Mouse (Mus musculus) heart, postnatal 0 days (tissue): ENCODE data around the gene Chd8. TPM values are rescaled to one million over a fixed set of nuclear protein-coding genes. Genes with fewer than 3 reads are reported as not detected.

Experiments used
- ATAC-seq: fragments of 200-750 bp; cut with Nextera tagmentation; 2 replicates; pipeline ENCODE4 v1.8.0; 2017; ENCODE audit warnings: low read depth, moderate number of reproducible peaks, moderate library complexity; ENCODE audit not compliant: insufficient read depth
- DNase-seq: peaks from one replicate; pipeline ENCODE4 v3.0.0-alpha.2; 2016; ENCODE audit warnings: low spot score
- H3K27ac ChIP-seq: fragments of 300-500 bp; sonication (generic); 2 replicates; pipeline ENCODE4 v1.5.1; 2014; ENCODE audit warnings: low read depth, mild to moderate bottlenecking
- H3K27me3 ChIP-seq: fragments of 300-500 bp; sonication (generic); 2 replicates; pipeline ENCODE4 v1.6.1; 2014; ENCODE audit warnings: low read length, mixed read lengths; ENCODE audit not compliant: control insufficient read depth, insufficient read depth
- H3K36me3 ChIP-seq: fragments of 300-500 bp; sonication (generic); replicated peaks from 2 replicates; pipeline ENCODE4 v1.6.1; 2014; ENCODE audit warnings: low read length, mixed read lengths; ENCODE audit not compliant: control insufficient read depth, insufficient read depth
- H3K4me1 ChIP-seq: fragments of 300-500 bp; sonication (generic); 2 replicates; pipeline ENCODE4 v1.6.1; 2014; ENCODE audit warnings: antibody characterized with exemption; ENCODE audit not compliant: control insufficient read depth, insufficient read depth
- H3K4me2 ChIP-seq: fragments of 300-500 bp; sonication (generic); 2 replicates; pipeline ENCODE4 v1.6.1; 2014; ENCODE audit warnings: low read depth, mild to moderate bottlenecking, low read length, moderate library complexity
- H3K4me3 ChIP-seq: fragments of 300-500 bp; sonication (generic); 2 replicates; pipeline ENCODE4 v1.5.1; 2014; ENCODE audit warnings: low read depth, low read length
- H3K9ac ChIP-seq: fragments of 300-500 bp; sonication (generic); replicated peaks from 2 replicates; pipeline ENCODE4 v1.6.1; 2014; ENCODE audit warnings: low read depth, low read length, mixed read lengths
- H3K9me3 ChIP-seq: fragments of 300-500 bp; sonication (generic); replicated peaks from 2 replicates; pipeline ENCODE4 v1.6.1; 2016; ENCODE audit warnings: low read length; ENCODE audit not compliant: control insufficient read depth
- CTCF ChIP-seq: IDR thresholded peaks from 2 replicates; pipeline ENCODE4 v1.5.1; 2016; ENCODE audit warnings: antibody characterized with exemption, control low read depth, low read depth
- EP300 ChIP-seq: IDR thresholded peaks from 2 replicates; pipeline ENCODE4 v1.6.1; 2016; ENCODE audit warnings: antibody characterized with exemption, low read depth
- WGBS: fragments of 180-500 bp; shearing (Covaris S2); extraction: QIAGEN DNeasy Blood & Tissue Kit; methylation state at CpG from one replicate; pipeline ENCODE4 v1.1.7; 2014; 5-methylcytosine and 5-hydroxymethylcytosine counted together
- polyA plus RNA-seq: library from polyadenylated mRNA; unstranded; fragments of >200 nt; fragmentation: Nextera tagmentation; extraction: Ambion mirVana; gene quantifications from 2 replicates; pipeline ENCODE4 v1.2.1, GENCODE M21; 2015
- total RNA-seq: library from RNA; depleted of rRNA; stranded (reverse); fragments of >200 nt; gene quantifications from 2 replicates; pipeline ENCODE4 v1.2.3, GENCODE M21; 2014; ENCODE audit warnings: low replicate concordance; rRNA removed

The Chd8 gene
- total and polyA plus RNA-seq, 2 experiments from 2014 or later: 13.0 to 28.8 TPM

DNA sequence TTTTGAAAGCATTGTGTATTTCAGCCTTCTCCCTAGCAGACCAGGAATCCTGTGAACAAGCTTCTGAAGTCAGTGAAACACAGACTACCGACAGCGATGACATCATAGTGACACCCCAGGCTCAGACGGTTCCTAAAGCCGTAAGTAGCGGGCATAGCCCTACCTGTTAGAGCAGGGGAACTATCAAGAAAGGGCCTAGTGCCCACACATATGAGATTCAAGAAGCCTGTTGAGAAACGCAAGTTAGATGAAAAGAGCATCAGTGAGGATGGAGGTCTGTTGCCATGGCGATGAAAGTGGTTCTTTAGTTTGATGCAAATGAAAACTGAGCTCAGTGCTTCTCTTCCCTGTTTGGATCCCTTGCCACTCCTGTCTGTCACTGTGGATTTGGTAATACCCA lies 105.4 kb downstream of the Chd8 start:
- no peaks in the 10 kb centered on the region for H3K36me3 ChIP-seq
- WGBS: 36% methylated on average over 7 of the region's 7 CpGs
- TF ChIP-seq EP300 (no peak), CTCF (no peak)

DNA sequence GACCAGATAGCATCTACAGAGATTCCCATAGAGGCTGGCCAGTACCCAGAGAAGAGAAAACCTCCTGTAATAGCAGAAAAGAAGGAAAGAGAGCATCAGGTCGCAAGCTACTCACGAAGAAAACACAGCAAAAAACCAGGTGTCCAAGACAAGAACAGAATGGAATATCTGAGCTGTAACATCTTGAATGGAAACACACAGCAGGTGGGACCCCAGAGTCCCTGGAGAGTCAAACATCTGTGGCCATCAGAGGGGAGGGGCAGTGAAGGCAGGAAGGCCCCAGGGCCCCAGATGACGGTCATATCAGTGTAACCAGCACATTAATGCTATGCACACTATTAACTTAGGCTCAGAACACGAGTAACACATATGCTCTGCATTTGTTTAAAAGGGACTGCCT lies 107.7 kb downstream of the Chd8 start:
- 60% methylated on average over 4 of the region's 4 CpGs for WGBS
- ATAC-seq (no peak), DNase-seq (no peak)
- H3K4me3 ChIP-seq: no peak overlapping the region
- no peaks in the 10 kb centered on the region for H3K9me3 ChIP-seq
- H3K9ac ChIP-seq: no peak overlapping the region
- TF ChIP-seq CTCF: no peak
- no peak for TF ChIP-seq EP300
- H3K27ac ChIP-seq: no peak overlapping the region
- H3K4me1 ChIP-seq: no peaks in the 10 kb centered on the region
- no peaks in the 10 kb centered on the region for H3K36me3 ChIP-seq
- no peaks in the 10 kb centered on the region for H3K27me3 ChIP-seq
- no peak overlapping the region for H3K4me2 ChIP-seq

More for the DNA sequence above, 105.4 kb downstream of the Chd8 start:
- Histone ChIP-seq H3K27ac (no peak overlapping the region), H3K27me3 (no peaks in the 10 kb centered on the region), H3K4me1 (no peaks in the 10 kb centered on the region), H3K9ac (no peak overlapping the region), H3K4me3 (no peak overlapping the region), H3K9me3 (no peaks in the 10 kb centered on the region), H3K4me2 (no peak overlapping the region)
- no peak for DNase-seq
- ATAC-seq: no peak

Other genes with a start within 250 kb of the Chd8 start
- gene Tmem253, start 242.1 kb downstream of the Chd8 start, total RNA-seq: 0.57 TPM in 1 of 2 replicates, not detected in the other
- 0.18 and 1.0 TPM in 2 replicates for gene Tmem253, start 242.1 kb downstream of the Chd8 start, polyA plus RNA-seq
- 41.2 and 51.6 TPM in 2 replicates for gene Zfp219, start 237.0 kb downstream of the Chd8 start, total RNA-seq
- 12.7 and 13.9 TPM in 2 replicates for gene Zfp219, start 237.0 kb downstream of the Chd8 start, polyA plus RNA-seq
- not detected in 2 replicates for gene Olfr221, start 215.3 kb downstream of the Chd8 start, total RNA-seq
- not detected in 2 replicates for gene Olfr221, start 215.3 kb downstream of the Chd8 start, polyA plus RNA-seq
- 42.4 and 101 TPM in 2 replicates for gene Hnrnpc, start 153.8 kb downstream of the Chd8 start, total RNA-seq
- 170 and 177 TPM in 2 replicates for gene Hnrnpc, start 153.8 kb downstream of the Chd8 start, polyA plus RNA-seq
- 0.08 and 0.35 TPM in 2 replicates for gene Rpgrip1, start 147.1 kb downstream of the Chd8 start, total RNA-seq
- 21.8 and 23.5 TPM in 2 replicates for gene Rpgrip1, start 147.1 kb downstream of the Chd8 start, polyA plus RNA-seq
- 10.2 and 12.6 TPM in 2 replicates for gene Supt16, start 60.4 kb downstream of the Chd8 start, total RNA-seq
- 12.9 and 14.4 TPM in 2 replicates for gene Supt16, start 60.4 kb downstream of the Chd8 start, polyA plus RNA-seq
- 30.1 and 63.3 TPM in 2 replicates for gene Tox4, start 21.4 kb upstream of the Chd8 start, total RNA-seq
- 21.8 and 22.0 TPM in 2 replicates for gene Tox4, start 21.4 kb upstream of the Chd8 start, polyA plus RNA-seq
- 6.6 and 11.9 TPM in 2 replicates for gene Rab2b, start 21.8 kb upstream of the Chd8 start, total RNA-seq
- 9.0 and 10.3 TPM in 2 replicates for gene Rab2b, start 21.8 kb upstream of the Chd8 start, polyA plus RNA-seq
- 11.4 and 16.0 TPM in 2 replicates for gene Mettl3, start 47.3 kb upstream of the Chd8 start, total RNA-seq
- gene Mettl3, start 47.3 kb upstream of the Chd8 start, polyA plus RNA-seq: 14.1 and 14.8 TPM in 2 replicates
- 4.6 TPM in 2 replicates for gene Sall2, start 71.0 kb upstream of the Chd8 start, total RNA-seq
- 2.3 TPM in 2 replicates for gene Sall2, start 71.0 kb upstream of the Chd8 start, polyA plus RNA-seq
- gene Olfr1513, start 98.6 kb upstream of the Chd8 start, total RNA-seq: not detected in 2 replicates
- not detected in 2 replicates for gene Olfr1513, start 98.6 kb upstream of the Chd8 start, polyA plus RNA-seq
- gene Olfr1512, start 121.4 kb upstream of the Chd8 start, total RNA-seq: not detected in 2 replicates
- gene Olfr1512, start 121.4 kb upstream of the Chd8 start, polyA plus RNA-seq: not detected in 2 replicates
- not detected in 2 replicates for gene Olfr1511, start 139.6 kb upstream of the Chd8 start, total RNA-seq
- not detected in 2 replicates for gene Olfr1511, start 139.6 kb upstream of the Chd8 start, polyA plus RNA-seq
- not detected in 2 replicates for gene Olfr1510, start 156.6 kb upstream of the Chd8 start, total RNA-seq
- not detected in 2 replicates for gene Olfr1510, start 156.6 kb upstream of the Chd8 start, polyA plus RNA-seq
- not detected in 2 replicates for gene Olfr1509, start 185.2 kb upstream of the Chd8 start, total RNA-seq
- gene Olfr1509, start 185.2 kb upstream of the Chd8 start, polyA plus RNA-seq: not detected in 2 replicates
- gene Olfr1508, start 209.7 kb upstream of the Chd8 start, total RNA-seq: not detected in 2 replicates
- gene Olfr1508, start 209.7 kb upstream of the Chd8 start, polyA plus RNA-seq: not detected in 2 replicates
- not detected in 2 replicates for gene Olfr1507, start 238.0 kb upstream of the Chd8 start, total RNA-seq
- gene Olfr1507, start 238.0 kb upstream of the Chd8 start, polyA plus RNA-seq: not detected in 2 replicates